Mouse (Mus musculus) kidney, postnatal 0 days (tissue): ENCODE data around the gene Atoh8. TPM values are rescaled to one million over a fixed set of nuclear protein-coding genes. Genes with fewer than 3 reads are reported as not detected.

Experiments used
- ATAC-seq: fragments of 200-750 bp; cut with Nextera tagmentation; replicated peaks from 2 replicates; pipeline ENCODE4 v1.8.0; 2017; ENCODE audit warnings: low read depth, moderate number of reproducible peaks, moderate TSS enrichment, moderate library complexity; ENCODE audit not compliant: low FRiP score
- DNase-seq: peaks from one replicate; pipeline ENCODE4 v3.0.0-alpha.2; 2016; ENCODE audit warnings: low spot score
- H3K27ac ChIP-seq: fragments of 300-500 bp; sonication (generic); 2 replicates; pipeline ENCODE4 v1.5.1; 2014; ENCODE audit warnings: mild to moderate bottlenecking
- H3K27me3 ChIP-seq: fragments of 300-500 bp; sonication (generic); 2 replicates; pipeline ENCODE4 v1.6.1; 2014; ENCODE audit warnings: low read length, mixed read lengths; ENCODE audit not compliant: insufficient read depth
- H3K36me3 ChIP-seq: fragments of 300-500 bp; sonication (generic); 2 replicates; pipeline ENCODE4 v1.6.1; 2014; ENCODE audit warnings: low read length, mixed read lengths; ENCODE audit not compliant: insufficient read depth
- H3K4me1 ChIP-seq: fragments of 300-500 bp; sonication (generic); replicated peaks from 2 replicates; pipeline ENCODE4 v1.6.1; 2014; ENCODE audit warnings: antibody characterized with exemption, low read length, mixed read lengths; ENCODE audit not compliant: insufficient read depth
- H3K4me2 ChIP-seq: fragments of 300-500 bp; sonication (generic); 2 replicates; pipeline ENCODE4 v1.6.1; 2014; ENCODE audit warnings: mild to moderate bottlenecking, low read length, moderate library complexity, mixed read lengths
- H3K4me3 ChIP-seq: fragments of 300-500 bp; sonication (generic); replicated peaks from 2 replicates; pipeline ENCODE4 v1.5.1; 2014; ENCODE audit warnings: low read depth, low read length
- H3K9ac ChIP-seq: fragments of 300-500 bp; sonication (generic); 2 replicates; pipeline ENCODE4 v1.6.1; 2014; ENCODE audit warnings: low read depth, low read length
- H3K9me3 ChIP-seq: fragments of 300-500 bp; sonication (generic); replicated peaks from 2 replicates; pipeline ENCODE4 v1.6.1; 2016; ENCODE audit warnings: low read length, inconsistent platforms, mixed read lengths
- CTCF ChIP-seq: IDR thresholded peaks from 2 replicates; pipeline ENCODE4 v1.5.1; 2016; ENCODE audit warnings: antibody characterized with exemption, low read depth, mild to moderate bottlenecking, moderate library complexity
- WGBS: fragments of 180-500 bp; shearing (Covaris S2); extraction: QIAGEN DNeasy Blood & Tissue Kit; methylation state at CpG from one replicate; pipeline ENCODE4 v1.1.7; 2014; 5-methylcytosine and 5-hydroxymethylcytosine counted together
- polyA plus RNA-seq: library from polyadenylated mRNA; unstranded; fragments of >200 nt; fragmentation: Nextera tagmentation; extraction: Ambion mirVana; gene quantifications from 2 replicates; pipeline ENCODE4 v1.2.1, GENCODE M21; 2015

Gene Atoh8
- polyA plus RNA-seq, 1 experiment from 2014 or later, result 20.8 TPM

DNA sequence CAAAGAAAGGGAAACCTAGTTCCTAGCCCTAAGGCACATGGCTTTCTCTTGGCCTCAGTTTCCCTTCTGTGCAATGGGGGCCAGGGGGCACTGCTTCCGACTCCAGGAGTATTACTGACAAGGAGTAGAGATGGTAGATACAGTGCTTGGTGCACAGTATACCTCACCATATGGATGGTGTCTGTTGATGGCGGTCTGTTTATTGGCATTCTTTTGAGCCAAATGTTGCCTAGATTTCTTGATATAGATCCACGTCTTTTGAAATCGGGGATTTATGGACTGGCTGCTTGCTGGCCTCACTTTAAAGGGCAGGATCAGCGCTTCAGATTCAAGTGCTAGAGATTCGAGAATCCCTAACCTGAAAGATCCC lies 18.0 kb downstream of the Atoh8 start:
- Histone ChIP-seq H3K27ac (peak overlapping the region; percentile 85), H3K4me1 (peaks cover 67% of the 10 kb centered on the region), H3K4me3 (no peak overlapping the region), H3K4me2 (peak overlapping the region; percentile 49), H3K36me3 (no peaks in the 10 kb centered on the region), H3K9me3 (no peaks in the 10 kb centered on the region), H3K27me3 (no peaks in the 10 kb centered on the region), H3K9ac (no peak overlapping the region)
- DNase-seq (no peak), ATAC-seq (no peak)
- TF ChIP-seq CTCF, result no peak
- 43% methylated on average over 6 of the region's 6 CpGs for WGBS

GRCm38 (mm10) chr6:72216681-72217414 lies 18.5 kb downstream of the Atoh8 start:
- no peak overlapping the region for H3K4me3 ChIP-seq
- H3K9ac ChIP-seq, result peak overlapping the region; percentile 13; the same call in 1 of the 2 replicates
- H3K9me3 ChIP-seq, result no peaks in the 10 kb centered on the region
- peaks cover 62% of the 10 kb centered on the region for H3K4me1 ChIP-seq
- H3K36me3 ChIP-seq, result no peaks in the 10 kb centered on the region
- ATAC-seq (peak; percentile 91), DNase-seq (peak; percentile 97)
- H3K27me3 ChIP-seq, result no peaks in the 10 kb centered on the region
- H3K27ac ChIP-seq, result peak overlapping the region; percentile 85
- H3K4me2 ChIP-seq, result peak overlapping the region; percentile 49
- peak; percentile 51 for TF ChIP-seq CTCF
- WGBS, result under 1% methylated on average over 33 of the region's 33 CpGs

- no peak for TF ChIP-seq CTCF
- peak overlapping the region; percentile 85 for H3K27ac ChIP-seq
- 56% methylated on average over 6 of the region's 6 CpGs for WGBS
- ATAC-seq (no peak), DNase-seq (no peak)
- H3K27me3 ChIP-seq, result no peaks in the 10 kb centered on the region
- no peaks in the 10 kb centered on the region for H3K9me3 ChIP-seq
- H3K4me2 ChIP-seq, result no peak overlapping the region
- H3K9ac ChIP-seq, result no peak overlapping the region
- H3K4me3 ChIP-seq, result no peak overlapping the region
- H3K4me1 ChIP-seq, result peaks cover 56% of the 10 kb centered on the region
- H3K36me3 ChIP-seq, result no peaks in the 10 kb centered on the region
Observed at GRCm38 (mm10) chr6:72215582-72215981, 19.8 kb downstream of the Atoh8 start.

- no peaks in the 10 kb centered on the region for H3K9me3 ChIP-seq
- WGBS, result 72% methylated on average over 4 of the region's 4 CpGs
- peaks cover 3% of the 10 kb centered on the region; the same call in 1 of the 2 replicates for H3K36me3 ChIP-seq
- H3K27me3 ChIP-seq, result no peaks in the 10 kb centered on the region
- DNase-seq (no peak), ATAC-seq (no peak)
- H3K4me3 ChIP-seq, result no peak overlapping the region
- no peak overlapping the region for H3K9ac ChIP-seq
- no peak for TF ChIP-seq CTCF
- no peak overlapping the region for H3K4me2 ChIP-seq
- no peak overlapping the region for H3K27ac ChIP-seq
- peaks cover 21% of the 10 kb centered on the region for H3K4me1 ChIP-seq
Observed at GRCm38 (mm10) chr6:72211360-72211759, 24.0 kb downstream of the Atoh8 start.

DNA sequence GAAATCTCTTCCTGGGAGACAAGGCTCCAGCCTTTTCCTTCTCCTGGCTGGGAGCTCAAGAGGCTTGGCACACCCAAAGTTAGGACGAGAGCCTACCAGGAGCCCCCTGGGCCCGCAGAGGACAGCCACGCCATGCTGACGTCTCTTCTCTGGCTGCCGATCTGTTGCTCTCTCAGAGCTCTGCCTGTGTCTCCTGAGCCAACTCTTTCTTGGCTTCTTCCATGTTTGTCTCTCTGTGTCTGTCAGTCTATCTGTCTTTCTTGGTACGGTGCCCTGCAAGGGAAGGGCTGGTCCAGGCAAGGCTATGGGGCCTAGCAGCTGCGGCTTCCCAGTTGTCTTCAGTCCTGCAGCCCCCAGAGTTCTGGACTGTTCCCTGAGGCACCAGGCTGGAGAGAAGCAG lies 24.6 kb downstream of the Atoh8 start:
- 83% methylated on average over 7 of the region's 7 CpGs for WGBS
- DNase-seq (no peak), ATAC-seq (no peak)
- Histone ChIP-seq H3K9ac (no peak overlapping the region), H3K27ac (no peak overlapping the region), H3K4me1 (peaks cover 17% of the 10 kb centered on the region), H3K4me2 (no peak overlapping the region), H3K9me3 (no peaks in the 10 kb centered on the region), H3K36me3 (peaks cover 6% of the 10 kb centered on the region; the same call in 1 of the 2 replicates), H3K27me3 (no peaks in the 10 kb centered on the region), H3K4me3 (no peak overlapping the region)
- no peak for TF ChIP-seq CTCF

DNA sequence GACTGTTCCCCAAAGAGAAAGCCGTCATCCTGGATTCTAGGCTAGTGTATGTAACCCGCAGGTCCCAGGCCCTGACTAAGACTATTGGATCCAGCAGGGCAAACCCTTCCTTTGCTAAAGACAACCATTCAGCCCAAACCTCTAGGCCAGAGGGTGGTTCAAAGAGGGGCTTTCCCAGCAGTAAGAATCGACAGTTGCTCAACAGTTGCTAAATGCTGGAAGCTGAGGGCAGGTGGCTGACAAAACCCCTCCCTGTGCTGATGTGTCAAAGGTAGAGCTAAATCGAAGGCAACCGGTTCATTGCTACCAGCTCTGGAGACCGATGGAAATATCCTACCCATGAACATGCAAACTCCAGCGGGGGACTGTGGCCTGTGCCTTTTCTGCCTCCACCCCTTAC lies 25.6 kb downstream of the Atoh8 start:
- peaks cover 6% of the 10 kb centered on the region; the same call in 1 of the 2 replicates for H3K36me3 ChIP-seq
- H3K27me3 ChIP-seq, result no peaks in the 10 kb centered on the region
- no peak overlapping the region for H3K4me3 ChIP-seq
- DNase-seq, result no peak
- no peaks in the 10 kb centered on the region for H3K9me3 ChIP-seq
- no peak overlapping the region for H3K4me2 ChIP-seq
- H3K9ac ChIP-seq, result no peak overlapping the region
- no peak for TF ChIP-seq CTCF
- peaks cover 6% of the 10 kb centered on the region for H3K4me1 ChIP-seq
- H3K27ac ChIP-seq, result no peak overlapping the region
- 94% methylated on average over 7 of the region's 7 CpGs for WGBS
- ATAC-seq, result no peak
